Mouse (Mus musculus) midbrain, postnatal 0 days (tissue): Measurements from ENCODE around the gene Mrpl52. TPM values are rescaled to one million over a fixed set of nuclear protein-coding genes. Genes with fewer than 3 reads are reported as not detected.

Source experiments
- ATAC-seq: fragments of 200-750 bp; cut with Nextera tagmentation; 2 replicates; pipeline ENCODE4 v1.8.0; 2017; ENCODE audit warnings: moderate number of reproducible peaks, mild to moderate bottlenecking, moderate TSS enrichment, moderate library complexity; ENCODE audit not compliant: low FRiP score
- DNase-seq: peaks from one replicate; pipeline ENCODE4 v3.0.0-alpha.2; 2015; ENCODE audit warnings: low spot score
- H3K27ac ChIP-seq: fragments of 300-500 bp; sonication (generic); 2 replicates; pipeline ENCODE4 v1.5.1; 2014; ENCODE audit warnings: low read depth, mild to moderate bottlenecking, low read length, mixed read lengths
- H3K27me3 ChIP-seq: fragments of 300-500 bp; sonication (generic); 2 replicates; pipeline ENCODE4 v1.6.1; 2014; ENCODE audit warnings: low read length, control low read depth, mixed read lengths; ENCODE audit not compliant: insufficient read depth
- H3K36me3 ChIP-seq: fragments of 300-500 bp; sonication (generic); 2 replicates; pipeline ENCODE4 v1.6.1; 2014; ENCODE audit warnings: low read length, control low read depth, mixed read lengths; ENCODE audit not compliant: insufficient read depth
- H3K4me1 ChIP-seq: fragments of 300-500 bp; sonication (generic); 2 replicates; pipeline ENCODE4 v1.6.1; 2014; ENCODE audit warnings: mild to moderate bottlenecking, control low read depth, antibody characterized with exemption, low read length, mixed read lengths; ENCODE audit not compliant: insufficient read depth
- H3K4me2 ChIP-seq: fragments of 300-500 bp; sonication (generic); 2 replicates; pipeline ENCODE4 v1.6.1; 2014; ENCODE audit warnings: low read depth, mild to moderate bottlenecking, low read length, mixed read lengths; ENCODE audit not compliant: poor library complexity, severe bottlenecking
- H3K4me3 ChIP-seq: fragments of 300-500 bp; sonication (generic); 2 replicates; pipeline ENCODE4 v1.5.1; 2014; ENCODE audit warnings: low read depth, mild to moderate bottlenecking, low read length, moderate library complexity
- H3K9ac ChIP-seq: fragments of 300-500 bp; sonication (generic); replicated peaks from 2 replicates; pipeline ENCODE4 v1.6.1; 2014; ENCODE audit warnings: mild to moderate bottlenecking, low read length, moderate library complexity, mixed read lengths; ENCODE audit not compliant: poor library complexity, severe bottlenecking
- H3K9me3 ChIP-seq: fragments of 300-500 bp; sonication (generic); 2 replicates; pipeline ENCODE4 v1.6.1; 2016; ENCODE audit warnings: low read length, control low read depth
- CTCF ChIP-seq: IDR thresholded peaks from 2 replicates; pipeline ENCODE4 v1.5.1; 2016; ENCODE audit warnings: antibody characterized with exemption, mild to moderate bottlenecking
- WGBS: fragments of 180-500 bp; shearing (Covaris S2); extraction: QIAGEN DNeasy Blood & Tissue Kit; methylation state at CpG from one replicate; pipeline ENCODE4 v1.1.7; 2014; 5-methylcytosine and 5-hydroxymethylcytosine counted together
- polyA plus RNA-seq: library from polyadenylated mRNA; unstranded; fragments of >200 nt; fragmentation: Nextera tagmentation; extraction: Ambion mirVana; gene quantifications from 2 replicates; pipeline ENCODE4 v1.2.1, GENCODE M21; 2015
- total RNA-seq: library from RNA; depleted of rRNA; stranded (reverse); fragments of >200 nt; gene quantifications from 2 replicates; pipeline ENCODE4 v1.2.3, GENCODE M21; 2014

Gene Mrpl52
- total and polyA plus RNA-seq, 2 experiments from 2014 or later, result 104 to 303 TPM

GRCm38 (mm10) chr14:54408336-54409056 lies 18.2 kb upstream of the Mrpl52 start:
- ATAC-seq, result no peak
- no peaks in the 10 kb centered on the region for H3K27me3 ChIP-seq
- no peaks in the 10 kb centered on the region for H3K4me1 ChIP-seq
- no peak overlapping the region for H3K4me3 ChIP-seq
- H3K9ac ChIP-seq, result no peak overlapping the region
- no peaks in the 10 kb centered on the region for H3K9me3 ChIP-seq
- DNase-seq, result no peak
- H3K4me2 ChIP-seq, result no peak overlapping the region
- 81% methylated on average over 25 of the region's 25 CpGs for WGBS
- no peak overlapping the region for H3K27ac ChIP-seq
- TF ChIP-seq CTCF, result peak; percentile 17; the same call in 1 of the 2 replicates
- no peaks in the 10 kb centered on the region for H3K36me3 ChIP-seq

- no peak overlapping the region for H3K9ac ChIP-seq
- H3K4me2 ChIP-seq, result no peak overlapping the region
- no peak for ATAC-seq
- no peak for DNase-seq
- H3K36me3 ChIP-seq, result no peaks in the 10 kb centered on the region
- H3K9me3 ChIP-seq, result no peaks in the 10 kb centered on the region
- no peak overlapping the region for H3K4me3 ChIP-seq
- TF ChIP-seq CTCF, result no peak
- H3K27me3 ChIP-seq, result no peaks in the 10 kb centered on the region
- no peaks in the 10 kb centered on the region for H3K4me1 ChIP-seq
- WGBS, result 76% methylated on average over 7 of the region's 7 CpGs
- H3K27ac ChIP-seq, result no peak overlapping the region
Observed at GRCm38 (mm10) chr14:54409057-54409645, 17.6 kb upstream of the Mrpl52 start.

DNA sequence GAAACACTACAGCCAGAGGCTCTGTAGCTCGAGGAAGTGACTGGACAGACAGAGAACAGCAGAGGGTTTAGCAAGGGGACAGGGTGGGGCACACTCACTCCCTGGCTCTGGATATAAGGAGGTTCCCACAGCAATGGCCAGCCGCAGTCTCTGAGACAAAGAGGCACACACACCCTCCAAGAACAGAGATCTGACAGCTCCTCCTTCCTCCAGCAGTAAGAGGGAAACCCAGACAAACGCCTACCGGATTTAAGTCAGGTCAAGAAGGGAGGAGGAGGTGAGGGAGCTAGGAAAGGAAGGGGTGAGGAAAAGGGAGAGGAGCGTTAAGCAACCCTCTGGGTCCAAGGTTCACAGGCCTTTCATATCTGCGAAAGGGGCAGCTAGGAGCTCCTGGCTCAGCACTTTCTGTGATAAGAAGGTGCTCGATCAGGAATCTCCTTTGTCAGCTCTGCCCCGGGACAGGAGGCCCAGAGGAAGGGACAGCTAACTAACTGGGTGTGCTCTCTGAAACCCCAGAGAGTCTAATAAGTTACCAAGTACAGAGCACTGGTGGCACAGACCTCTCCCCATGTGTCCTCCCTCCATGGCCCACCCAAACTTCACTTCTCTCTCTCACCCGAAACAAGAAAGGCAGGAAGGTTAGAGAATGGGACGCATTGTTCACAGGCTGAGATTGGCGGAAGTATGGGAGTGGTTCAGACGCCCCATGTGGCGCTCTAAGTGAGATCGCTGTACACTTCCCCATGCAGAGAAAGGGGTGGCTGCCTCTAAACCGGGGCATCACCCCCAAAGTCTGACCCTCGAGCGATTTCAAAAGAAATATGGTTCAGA lies 16.5 kb upstream of the Mrpl52 start:
- no peak for ATAC-seq
- Histone ChIP-seq H3K27me3 (0 out of 2 replicates have a peak, but pooled peaks cover under 1% of the 10 kb centered on the region), H3K4me3 (no peak overlapping the region), H3K36me3 (no peaks in the 10 kb centered on the region), H3K9me3 (no peaks in the 10 kb centered on the region), H3K4me1 (no peaks in the 10 kb centered on the region), H3K9ac (no peak overlapping the region), H3K4me2 (no peak overlapping the region), H3K27ac (no peak overlapping the region; the same call in 1 of the 2 replicates)
- 49% methylated on average over 17 of the region's 17 CpGs for WGBS
- no peak for TF ChIP-seq CTCF
- no peak for DNase-seq

DNA sequence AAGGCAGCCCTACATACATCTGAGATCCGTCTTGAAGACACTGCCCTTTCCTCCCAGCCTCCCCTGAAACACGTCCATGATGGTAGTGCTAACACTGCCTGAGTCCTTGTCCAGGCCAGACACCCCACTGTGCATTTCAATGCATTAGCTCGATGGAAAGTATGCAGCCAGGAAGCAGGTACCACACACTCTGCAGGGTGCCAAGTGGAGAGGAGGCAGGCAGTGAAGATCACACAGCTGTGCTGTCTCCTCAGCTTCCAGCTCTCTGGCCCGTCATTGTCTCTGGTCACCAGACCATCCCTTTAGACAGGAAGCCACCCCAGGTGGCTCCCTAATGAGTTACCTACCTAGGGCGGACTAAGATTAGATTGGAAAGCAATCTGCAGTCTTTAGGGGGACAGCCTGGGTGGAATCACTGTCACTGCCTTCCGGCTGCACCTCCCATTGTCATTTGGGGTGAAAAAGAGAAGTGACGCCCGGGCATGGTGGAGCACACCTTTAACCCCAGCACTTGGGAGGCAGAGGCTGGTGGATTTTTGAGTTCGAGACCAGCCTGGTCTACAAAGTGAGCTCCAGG lies 14.6 kb upstream of the Mrpl52 start:
- 39% methylated on average over 9 of the region's 9 CpGs for WGBS
- H3K4me3 ChIP-seq, result no peak overlapping the region
- ATAC-seq (no peak), DNase-seq (no peak)
- no peak overlapping the region for H3K27ac ChIP-seq
- no peak for TF ChIP-seq CTCF
- no peaks in the 10 kb centered on the region for H3K4me1 ChIP-seq
- 0 out of 2 replicates have a peak, but pooled peaks cover 5% of the 10 kb centered on the region for H3K27me3 ChIP-seq
- H3K9ac ChIP-seq, result no peak overlapping the region
- H3K36me3 ChIP-seq, result no peaks in the 10 kb centered on the region
- no peaks in the 10 kb centered on the region for H3K9me3 ChIP-seq
- no peak overlapping the region for H3K4me2 ChIP-seq

DNA sequence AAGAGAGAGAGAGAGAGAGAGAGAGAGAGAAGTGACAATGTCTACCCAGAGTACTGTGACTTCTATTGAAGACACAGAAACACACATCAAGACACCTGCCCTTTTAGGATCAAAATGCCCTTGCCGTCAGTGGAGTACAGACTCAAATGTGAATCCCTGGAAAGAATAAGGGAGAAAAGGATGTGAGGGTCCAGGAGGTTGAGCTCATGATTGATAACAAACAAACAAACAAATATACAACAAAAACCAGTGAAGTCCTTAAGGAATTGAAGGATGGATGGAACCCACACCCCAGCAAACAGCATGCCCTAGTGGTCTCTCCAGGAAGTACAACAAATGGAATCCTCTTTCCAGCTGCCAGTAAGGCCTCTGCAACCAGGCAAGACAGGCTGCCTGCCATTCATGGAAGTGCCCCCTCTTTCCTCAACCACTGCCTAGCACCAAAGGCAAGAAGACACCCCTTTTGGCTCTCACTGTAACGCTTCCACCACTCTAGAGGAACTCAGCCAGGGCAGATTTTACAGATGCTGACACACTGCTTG lies 14.0 kb upstream of the Mrpl52 start:
- no peak overlapping the region for H3K9ac ChIP-seq
- no peaks in the 10 kb centered on the region for H3K4me1 ChIP-seq
- WGBS, result 44% methylated on average over 2 of the region's 2 CpGs
- ATAC-seq (no peak), DNase-seq (peak; percentile 49)
- H3K36me3 ChIP-seq, result no peaks in the 10 kb centered on the region
- H3K4me3 ChIP-seq, result no peak overlapping the region
- no peaks in the 10 kb centered on the region for H3K9me3 ChIP-seq
- H3K4me2 ChIP-seq, result no peak overlapping the region
- no peak overlapping the region for H3K27ac ChIP-seq
- TF ChIP-seq CTCF, result peak; percentile 80
- H3K27me3 ChIP-seq, result 0 out of 2 replicates have a peak, but pooled peaks cover 5% of the 10 kb centered on the region
